9 mouse cellular contexts compared by ENCODE assay signal in the genomic region with DNA sequence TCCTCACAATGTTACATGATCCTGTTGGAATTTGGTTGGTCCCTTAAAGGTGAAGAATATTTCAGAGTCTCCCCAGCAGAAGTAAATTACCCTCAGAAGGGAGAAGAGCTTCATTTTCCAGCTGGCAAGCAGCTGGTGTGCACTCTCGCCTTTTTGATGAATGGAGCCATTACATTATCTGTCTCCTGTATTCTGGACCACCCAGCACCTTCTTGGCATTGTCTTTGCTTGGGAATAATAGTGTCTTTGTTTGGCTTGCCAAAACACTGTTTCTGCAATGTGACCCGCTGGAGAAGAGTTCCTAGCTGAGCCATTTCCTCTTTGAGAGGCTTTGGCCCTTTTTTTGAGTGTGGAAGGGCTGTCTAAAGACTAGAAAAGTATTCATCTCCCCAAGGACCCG.
DNase-seq lines count a peak whose midpoint lies in the region; ATAC-seq lines count a peak whose summit lies in the region.
"Had no signal": no experiment of that assay in that cellular context is flagged by ENCODE, and none has a peak within 500 bp of the region (broad histone marks: within the 10 kb centered on the region; RNA-seq: fewer than 3 reads in every experiment).

No protein-coding gene starts in this region.

- no peak overlapping the region for H3K4me2 ChIP-seq in forebrain, embryonic 14.5 days (ENCODE audit: low read length)
- no peak overlapping the region for H3K4me2 ChIP-seq in forebrain, embryonic 13.5 days
- no peak overlapping the region for H3K4me2 ChIP-seq in lung, embryonic 16.5 days (ENCODE audit: low read depth, low read length)
- H3K4me2 ChIP-seq in heart, embryonic 16.5 days (ENCODE audit: low read depth, low read length): no peak overlapping the region
- no peak overlapping the region for H3K4me2 ChIP-seq in neural tube, embryonic 11.5 days (ENCODE audit: low read depth)
- H3K4me2 ChIP-seq: limb, embryonic 13.5 days had no signal

- no peaks in the 10 kb centered on the region for H3K27me3 ChIP-seq in forebrain, embryonic 14.5 days (replicated peaks; ENCODE audit: control insufficient read depth, insufficient read depth, low read length)
- no peaks in the 10 kb centered on the region for H3K27me3 ChIP-seq in forebrain, embryonic 13.5 days
- H3K27me3 ChIP-seq in lung, embryonic 16.5 days (ENCODE audit: control insufficient read depth, insufficient read depth, low read depth, low read length): no peaks in the 10 kb centered on the region
- no peaks in the 10 kb centered on the region for H3K27me3 ChIP-seq in heart, embryonic 16.5 days (ENCODE audit: control insufficient read depth, insufficient read depth, low read length)
- H3K27me3 ChIP-seq in neural tube, embryonic 11.5 days (ENCODE audit: control insufficient read depth, insufficient read depth, low read length): no peaks in the 10 kb centered on the region
- H3K27me3 ChIP-seq: limb, embryonic 13.5 days had no signal

- no peaks in the 10 kb centered on the region for H3K9me3 ChIP-seq in forebrain, embryonic 14.5 days (replicated peaks; ENCODE audit: control insufficient read depth, low read length)
- no peaks in the 10 kb centered on the region for H3K9me3 ChIP-seq in forebrain, embryonic 13.5 days (replicated peaks)
- H3K9me3 ChIP-seq in lung, embryonic 16.5 days (ENCODE audit: control insufficient read depth, low read length): no peaks in the 10 kb centered on the region
- H3K9me3 ChIP-seq in heart, embryonic 16.5 days (replicated peaks; ENCODE audit: control insufficient read depth, low read length): no peaks in the 10 kb centered on the region
- H3K9me3 ChIP-seq in neural tube, embryonic 11.5 days (ENCODE audit: control insufficient read depth, low read length): no peaks in the 10 kb centered on the region
- H3K9me3 ChIP-seq: limb, embryonic 13.5 days had no signal

- H3K4me1 ChIP-seq in forebrain, embryonic 14.5 days (ENCODE audit: control insufficient read depth, insufficient read depth, low read length): 0 out of 2 replicates have a peak, but pooled peaks cover 3% of the 10 kb centered on the region
- H3K4me1 ChIP-seq in forebrain, embryonic 13.5 days: 0 out of 2 replicates have a peak, but pooled peaks cover 6% of the 10 kb centered on the region
- peaks cover 3% of the 10 kb centered on the region for H3K4me1 ChIP-seq in lung, embryonic 16.5 days (replicated peaks; ENCODE audit: control insufficient read depth, insufficient read depth, low read length)
- H3K4me1 ChIP-seq in heart, embryonic 16.5 days (ENCODE audit: control insufficient read depth, insufficient read depth, low read length): no peaks in the 10 kb centered on the region
- no peaks in the 10 kb centered on the region for H3K4me1 ChIP-seq in neural tube, embryonic 11.5 days (ENCODE audit: control insufficient read depth, insufficient read depth, low read length)
- H3K4me1 ChIP-seq: limb, embryonic 13.5 days had no signal

- no peak overlapping the region for H3K27ac ChIP-seq in forebrain, embryonic 14.5 days (ENCODE audit: low read depth, low read length)
- H3K27ac ChIP-seq in forebrain, embryonic 13.5 days: no peak overlapping the region
- no peak overlapping the region for H3K27ac ChIP-seq in lung, embryonic 16.5 days (ENCODE audit: low read length)
- peak overlapping the region; percentile 42 for H3K27ac ChIP-seq in heart, embryonic 16.5 days (ENCODE audit: low read length)
- H3K27ac ChIP-seq in neural tube, embryonic 11.5 days (ENCODE audit: low read depth, low read length): no peak overlapping the region
- H3K27ac ChIP-seq: limb, embryonic 13.5 days had no signal

- peak; percentile 36 for DNase-seq in forebrain, embryonic 14.5 days (ENCODE audit: low spot score)
- DNase-seq in lung, postnatal 25 days (ENCODE audit: low spot score): no peak
- peak; percentile 15 for DNase-seq in neural tube, embryonic 11.5 days (ENCODE audit: low spot score)
- DNase-seq in ovary, postnatal 10 days (ENCODE audit: low spot score): no peak
- DNase-seq in spleen, adult 18-20 months: no peak

- WGBS in forebrain, embryonic 14.5 days: 30% methylated on average over 3 of the region's 3 CpGs
- WGBS in forebrain, embryonic 13.5 days: 26% methylated on average over 3 of the region's 3 CpGs
- WGBS in lung, embryonic 16.5 days: 38% methylated on average over 3 of the region's 3 CpGs
- 53% methylated on average over 3 of the region's 3 CpGs for WGBS in heart, embryonic 16.5 days
- WGBS in neural tube, embryonic 11.5 days: 39% methylated on average over 3 of the region's 3 CpGs

- no peak overlapping the region for H3K4me3 ChIP-seq in forebrain, embryonic 14.5 days (ENCODE audit: low read depth, low read length)
- H3K4me3 ChIP-seq in forebrain, embryonic 13.5 days: no peak overlapping the region
- H3K4me3 ChIP-seq in lung, embryonic 16.5 days (ENCODE audit: low read length): no peak overlapping the region
- no peak overlapping the region for H3K4me3 ChIP-seq in heart, embryonic 16.5 days (ENCODE audit: low read length)
- no peak overlapping the region for H3K4me3 ChIP-seq in neural tube, embryonic 11.5 days (ENCODE audit: low read depth, low read length)
- H3K4me3 ChIP-seq: limb, embryonic 13.5 days had no signal

- no peaks in the 10 kb centered on the region for H3K36me3 ChIP-seq in forebrain, embryonic 14.5 days (ENCODE audit: control insufficient read depth, insufficient read depth, low read length)
- H3K36me3 ChIP-seq in forebrain, embryonic 13.5 days (ENCODE audit: poor library complexity, severe bottlenecking): no peaks in the 10 kb centered on the region
- H3K36me3 ChIP-seq in lung, embryonic 16.5 days (ENCODE audit: control insufficient read depth, insufficient read depth, low read length): no peaks in the 10 kb centered on the region
- no peaks in the 10 kb centered on the region for H3K36me3 ChIP-seq in heart, embryonic 16.5 days (ENCODE audit: control insufficient read depth, insufficient read depth)
- no peaks in the 10 kb centered on the region for H3K36me3 ChIP-seq in neural tube, embryonic 11.5 days (ENCODE audit: control insufficient read depth, insufficient read depth, low read length)
- H3K36me3 ChIP-seq: limb, embryonic 13.5 days had no signal

- no peak overlapping the region for H3K9ac ChIP-seq in forebrain, embryonic 14.5 days (ENCODE audit: low read length)
- no peak overlapping the region for H3K9ac ChIP-seq in forebrain, embryonic 13.5 days
- no peak overlapping the region for H3K9ac ChIP-seq in lung, embryonic 16.5 days (ENCODE audit: low read length)
- no peak overlapping the region for H3K9ac ChIP-seq in heart, embryonic 16.5 days (ENCODE audit: low read length)
- H3K9ac ChIP-seq in neural tube, embryonic 11.5 days (ENCODE audit: low read length): no peak overlapping the region
- H3K9ac ChIP-seq: limb, embryonic 13.5 days had no signal

- ATAC-seq in forebrain, embryonic 14.5 days: no peak
- ATAC-seq in forebrain, embryonic 13.5 days: no peak
- peak; percentile 68; the same call in 1 of the 2 replicates for ATAC-seq in lung, embryonic 16.5 days (ENCODE audit: low read depth)
- 0 out of 2 replicates have a peak, but pooled peaks have one; percentile 4 for ATAC-seq in heart, embryonic 16.5 days (replicated peaks; ENCODE audit: extremely low read depth, insufficient read depth, low FRiP score)
- no peak for ATAC-seq in neural tube, embryonic 11.5 days (ENCODE audit: insufficient read depth, low FRiP score, low TSS enrichment)

Comparison
In these comparisons a context has a peak if more than half of its experiments do, and no peak if none do; other contexts are left out.
1. ATAC-seq: peak in lung, embryonic 16.5 days (single experiment) and heart, embryonic 16.5 days (single experiment); none in forebrain, embryonic 14.5 days (single experiment), forebrain, embryonic 13.5 days (single experiment) and neural tube, embryonic 11.5 days (single experiment).
2. DNase-seq: peak in forebrain, embryonic 14.5 days (single experiment) and neural tube, embryonic 11.5 days (single experiment); none in lung, postnatal 25 days (single experiment), ovary, postnatal 10 days (single experiment) and spleen, adult 18-20 months (0 of 2).